Mouse (Mus musculus) heart, embryonic 15.5 days (tissue): ENCODE data around the gene Masp1. TPM values are rescaled to one million over a fixed set of nuclear protein-coding genes. Genes with fewer than 3 reads are reported as not detected.

Experiments
- ATAC-seq: fragments of 200-750 bp; cut with Nextera tagmentation; replicated peaks from 2 replicates; pipeline ENCODE4 v1.8.0; 2017; ENCODE audit warnings: low read depth, moderate TSS enrichment; ENCODE audit not compliant: insufficient number of reproducible peaks, insufficient read depth, low FRiP score
- H3K27ac ChIP-seq: fragments of 300-500 bp; sonication (generic); 2 replicates; pipeline ENCODE4 v1.5.1; 2015; ENCODE audit warnings: mild to moderate bottlenecking, inconsistent platforms
- H3K27me3 ChIP-seq: fragments of 300-500 bp; sonication (generic); 2 replicates; pipeline ENCODE4 v1.6.1; 2015; ENCODE audit warnings: inconsistent platforms
- H3K36me3 ChIP-seq: fragments of 300-500 bp; sonication (generic); 2 replicates; pipeline ENCODE4 v1.6.1; 2015; ENCODE audit warnings: mild to moderate bottlenecking, inconsistent platforms
- H3K4me1 ChIP-seq: fragments of 300-500 bp; sonication (generic); replicated peaks from 2 replicates; pipeline ENCODE4 v1.6.1; 2015; ENCODE audit warnings: inconsistent platforms
- H3K4me2 ChIP-seq: fragments of 300-500 bp; sonication (generic); 2 replicates; pipeline ENCODE4 v1.6.1; 2015; ENCODE audit warnings: inconsistent platforms, mild to moderate bottlenecking, moderate library complexity
- H3K4me3 ChIP-seq: fragments of 300-500 bp; sonication (generic); 2 replicates; pipeline ENCODE4 v1.5.1; 2015; ENCODE audit warnings: mild to moderate bottlenecking, inconsistent platforms
- H3K9ac ChIP-seq: fragments of 300-500 bp; sonication (generic); 2 replicates; pipeline ENCODE4 v1.6.1; 2015; ENCODE audit warnings: mild to moderate bottlenecking, inconsistent platforms
- H3K9me3 ChIP-seq: fragments of 300-500 bp; sonication (generic); replicated peaks from 2 replicates; pipeline ENCODE4 v1.6.1; 2016; ENCODE audit warnings: inconsistent platforms
- WGBS: fragments of 180-500 bp; shearing (Covaris S2); methylation state at CpG from one replicate; pipeline ENCODE4 v1.1.7; 2015; ENCODE audit warnings: mixed read lengths; 5-methylcytosine and 5-hydroxymethylcytosine counted together
- polyA plus RNA-seq: library from polyadenylated mRNA; unstranded; fragments of >200 nt; fragmentation: Nextera tagmentation; extraction: Ambion mirVana; gene quantifications from 2 replicates; pipeline ENCODE4 v1.2.1, GENCODE M21; 2015

Masp1 gene
- polyA plus RNA-seq: 13.1 and 14.0 TPM in 2 replicates

DNA sequence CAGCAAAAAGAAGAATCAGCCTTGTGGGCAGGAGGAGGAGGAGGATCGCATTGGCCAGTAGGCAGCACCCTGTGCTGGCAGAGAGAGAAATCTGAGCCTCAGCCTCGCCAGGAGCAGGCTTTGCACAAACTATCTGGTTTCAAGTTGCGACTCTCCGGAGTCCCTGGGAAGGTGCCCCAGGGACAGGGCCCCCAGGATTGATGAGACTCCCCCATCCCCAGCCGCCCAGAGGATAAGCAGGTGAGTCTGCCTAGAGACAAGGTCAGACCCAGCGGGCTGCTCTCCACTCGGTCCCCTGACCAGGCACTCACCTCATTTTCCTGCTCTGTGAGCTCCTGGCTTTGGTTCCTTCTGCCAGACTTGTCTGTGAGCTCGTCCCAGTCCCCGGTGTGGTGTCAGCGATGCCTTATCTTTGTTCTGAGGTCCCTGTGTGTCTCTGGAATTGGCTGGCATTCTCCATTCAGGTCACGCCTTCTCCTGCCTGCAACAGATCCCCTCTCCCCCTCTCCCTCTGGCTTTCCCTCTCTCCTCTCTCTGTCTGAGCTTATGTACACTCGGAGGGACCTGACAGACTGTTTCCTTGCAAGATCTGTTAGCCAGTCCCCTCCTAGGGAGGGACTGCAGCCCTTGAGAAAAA is at the start of gene Masp1, which contains the start of gene Rtp4:
Masp1 (minus strand) TSS at position 581 of the 637 bp plus-strand sequence.
Rtp4 (plus strand) TSS at position 57 of the 637 bp plus-strand sequence.
- WGBS: 4% methylated on average over 12 of the region's 12 CpGs
- H3K36me3 ChIP-seq: no peaks in the 10 kb centered on the region
- H3K4me3 ChIP-seq: peak within 1 kb of the TSS; percentile 55
- H3K27ac ChIP-seq: peak within 1 kb of the TSS; percentile 89
- peak; percentile 47; the same call in 1 of the 2 replicates for ATAC-seq
- H3K27me3 ChIP-seq: no peaks in the 10 kb centered on the region
- peaks cover 71% of the 10 kb centered on the region for H3K4me1 ChIP-seq
- H3K9me3 ChIP-seq: no peaks in the 10 kb centered on the region
- H3K4me2 ChIP-seq: peak within 1 kb of the TSS; percentile 67
- peak within 1 kb of the TSS; percentile 65 for H3K9ac ChIP-seq

- H3K9me3 ChIP-seq: no peaks in the 10 kb centered on the region
- no peak overlapping the region for H3K27ac ChIP-seq
- no peak overlapping the region for H3K4me3 ChIP-seq
Observed at GRCm38 (mm10) chr16:23568369-23568958, 47.8 kb upstream of the Masp1 start.

DNA sequence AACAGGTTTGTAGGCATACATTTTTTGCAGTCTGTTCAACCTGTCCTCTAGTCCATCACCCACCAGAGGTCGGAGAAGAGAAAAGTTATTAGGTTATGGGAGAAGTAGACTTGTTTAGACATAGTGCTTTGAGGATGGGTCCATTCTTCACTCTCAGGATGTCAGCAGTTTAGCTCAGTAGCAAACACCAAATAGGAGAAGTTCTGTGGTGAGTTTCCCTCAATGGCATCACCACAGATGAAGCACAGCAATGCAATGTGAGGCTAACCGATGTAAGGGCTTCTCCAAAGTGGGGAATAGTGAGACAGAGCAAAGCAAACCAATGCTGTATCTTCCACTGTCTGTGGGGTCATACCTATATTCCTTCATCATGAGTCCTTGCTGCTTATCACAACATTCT is 37.1 kb upstream of the Masp1 start:
- no peak for ATAC-seq
- Histone ChIP-seq H3K4me1 (no peaks in the 10 kb centered on the region), H3K4me2 (no peak overlapping the region), H3K4me3 (no peak overlapping the region), H3K9ac (no peak overlapping the region), H3K27me3 (no peaks in the 10 kb centered on the region), H3K27ac (no peak overlapping the region), H3K36me3 (no peaks in the 10 kb centered on the region), H3K9me3 (no peaks in the 10 kb centered on the region)
- WGBS: 79% methylated on average over 2 of the region's 2 CpGs

More at GRCm38 (mm10) chr16:23568369-23568958, 47.8 kb upstream of the Masp1 start:
- Histone ChIP-seq H3K27me3 (no peaks in the 10 kb centered on the region), H3K4me2 (no peak overlapping the region), H3K36me3 (no peaks in the 10 kb centered on the region), H3K9ac (no peak overlapping the region), H3K4me1 (no peaks in the 10 kb centered on the region)
- no peak for ATAC-seq
- WGBS: 52% methylated on average over 4 of the region's 4 CpGs

GRCm38 (mm10) chr16:23557195-23557594 is 36.6 kb upstream of the Masp1 start:
- WGBS: 80% methylated on average over 5 of the region's 5 CpGs
- Histone ChIP-seq H3K9ac (no peak overlapping the region), H3K4me2 (no peak overlapping the region), H3K9me3 (no peaks in the 10 kb centered on the region), H3K36me3 (no peaks in the 10 kb centered on the region), H3K27ac (no peak overlapping the region), H3K4me1 (no peaks in the 10 kb centered on the region), H3K27me3 (no peaks in the 10 kb centered on the region), H3K4me3 (no peak overlapping the region)
- ATAC-seq: no peak

DNA sequence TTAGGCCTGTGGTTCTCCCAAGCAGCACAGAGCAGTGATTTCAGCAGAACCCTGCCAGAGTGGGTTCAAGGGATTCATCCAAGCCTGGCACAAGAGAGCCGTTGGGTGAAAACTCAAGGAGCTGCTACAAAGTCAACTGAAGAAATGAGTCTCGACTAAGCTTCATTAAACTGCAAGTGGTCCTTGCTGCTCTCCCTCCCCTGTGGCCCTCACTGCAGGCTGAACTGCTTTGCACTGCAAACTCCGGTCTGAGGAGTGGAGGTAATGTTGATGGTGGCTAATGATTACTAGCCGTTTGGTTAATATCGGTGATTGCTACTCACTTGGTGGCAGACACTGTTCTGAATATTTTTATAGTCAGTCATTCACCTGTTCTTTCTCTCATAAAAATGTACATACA is 34.1 kb upstream of the Masp1 start:
- Histone ChIP-seq H3K4me3 (no peak overlapping the region), H3K27ac (no peak overlapping the region), H3K9me3 (no peaks in the 10 kb centered on the region), H3K4me2 (no peak overlapping the region), H3K27me3 (no peaks in the 10 kb centered on the region), H3K4me1 (no peaks in the 10 kb centered on the region), H3K9ac (no peak overlapping the region), H3K36me3 (no peaks in the 10 kb centered on the region)
- ATAC-seq: no peak
- 87% methylated on average over 5 of the region's 5 CpGs for WGBS

GRCm38 (mm10) chr16:23550981-23551582 is 30.5 kb upstream of the Masp1 start:
- Histone ChIP-seq H3K4me1 (no peaks in the 10 kb centered on the region), H3K36me3 (no peaks in the 10 kb centered on the region), H3K9ac (no peak overlapping the region), H3K9me3 (no peaks in the 10 kb centered on the region), H3K4me3 (no peak overlapping the region), H3K27ac (no peak overlapping the region), H3K27me3 (no peaks in the 10 kb centered on the region), H3K4me2 (no peak overlapping the region)
- ATAC-seq: no peak
- WGBS: 83% methylated on average over 18 of the region's 18 CpGs

GRCm38 (mm10) chr16:23550346-23550980 is 29.8 kb upstream of the Masp1 start:
- H3K27me3 ChIP-seq: no peaks in the 10 kb centered on the region
- no peak overlapping the region for H3K4me2 ChIP-seq
- no peaks in the 10 kb centered on the region for H3K4me1 ChIP-seq
- H3K4me3 ChIP-seq: no peak overlapping the region
- H3K9me3 ChIP-seq: no peaks in the 10 kb centered on the region
- no peak overlapping the region for H3K9ac ChIP-seq
- no peak overlapping the region for H3K27ac ChIP-seq
- WGBS: 40% methylated on average over 8 of the region's 8 CpGs
- no peaks in the 10 kb centered on the region for H3K36me3 ChIP-seq
- no peak for ATAC-seq

GRCm38 (mm10) chr16:23547783-23548182 is 27.2 kb upstream of the Masp1 start:
- Histone ChIP-seq H3K4me3 (no peak overlapping the region), H3K9ac (no peak overlapping the region), H3K4me1 (no peaks in the 10 kb centered on the region), H3K27ac (no peak overlapping the region), H3K36me3 (no peaks in the 10 kb centered on the region), H3K9me3 (no peaks in the 10 kb centered on the region), H3K4me2 (no peak overlapping the region), H3K27me3 (no peaks in the 10 kb centered on the region; the same call in 1 of the 2 replicates)
- no peak for ATAC-seq
- WGBS: 88% methylated on average over 4 of the region's 4 CpGs

DNA sequence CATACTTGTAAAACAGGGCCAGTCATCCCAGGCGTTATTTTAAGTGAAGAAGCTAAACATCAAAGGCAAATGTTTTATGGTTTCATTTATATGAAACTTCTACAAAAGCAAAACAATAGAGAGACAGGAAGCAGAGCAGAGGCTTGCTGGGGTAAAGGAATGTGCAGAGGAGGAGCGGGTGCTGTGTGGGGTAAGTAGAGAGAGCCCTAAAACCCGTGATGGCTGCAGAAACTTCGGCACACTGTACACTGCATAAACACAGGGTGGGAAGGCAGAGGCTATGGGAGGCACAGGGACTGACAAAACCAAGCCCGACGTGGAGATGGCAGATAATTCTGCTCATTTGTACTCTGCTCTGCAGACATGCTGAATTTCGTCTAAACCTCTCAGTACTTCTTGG is 23.7 kb upstream of the Masp1 start:
- Histone ChIP-seq H3K4me3 (no peak overlapping the region), H3K9me3 (no peaks in the 10 kb centered on the region), H3K4me1 (no peaks in the 10 kb centered on the region), H3K36me3 (no peaks in the 10 kb centered on the region), H3K27ac (no peak overlapping the region), H3K4me2 (no peak overlapping the region), H3K9ac (no peak overlapping the region), H3K27me3 (no peaks in the 10 kb centered on the region; the same call in 1 of the 2 replicates)
- 58% methylated on average over 7 of the region's 7 CpGs for whole genome bisulfite sequencing
- ATAC-seq: no peak

DNA sequence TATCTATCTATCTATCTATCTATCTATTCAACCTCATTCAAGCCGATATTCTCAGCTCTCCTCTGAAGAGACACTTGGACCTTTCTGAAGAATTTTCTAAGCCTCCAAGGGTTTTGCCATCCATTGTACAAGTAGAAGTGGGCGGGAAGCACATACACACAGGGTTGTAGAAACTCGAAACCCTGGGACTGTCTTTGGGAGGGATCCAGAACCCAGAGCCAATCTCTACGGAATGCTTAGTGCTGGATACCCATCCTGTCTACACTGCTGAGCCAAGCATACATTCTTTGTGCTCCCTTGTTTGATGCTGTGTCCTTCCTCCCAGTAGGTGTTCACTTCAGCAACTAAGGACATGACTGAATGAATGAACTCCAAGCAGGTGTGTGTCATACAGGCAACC is 22.3 kb upstream of the Masp1 start:
- no peaks in the 10 kb centered on the region for H3K9me3 ChIP-seq
- 59% methylated on average over 4 of the region's 4 CpGs for WGBS
- H3K27ac ChIP-seq: no peak overlapping the region
- H3K9ac ChIP-seq: no peak overlapping the region
- no peak for ATAC-seq
- no peaks in the 10 kb centered on the region for H3K4me1 ChIP-seq
- H3K27me3 ChIP-seq: no peaks in the 10 kb centered on the region; the same call in 1 of the 2 replicates
- no peak overlapping the region for H3K4me2 ChIP-seq
- no peaks in the 10 kb centered on the region for H3K36me3 ChIP-seq
- H3K4me3 ChIP-seq: no peak overlapping the region

- 45% methylated on average over 4 of the region's 4 CpGs for WGBS
- ATAC-seq: no peak
- no peak overlapping the region for H3K9ac ChIP-seq
Observed at GRCm38 (mm10) chr16:23541046-23541445, 20.4 kb upstream of the Masp1 start.

More at GRCm38 (mm10) chr16:23541046-23541445, 20.4 kb upstream of the Masp1 start:
- no peak overlapping the region for H3K4me3 ChIP-seq
- no peaks in the 10 kb centered on the region; the same call in 1 of the 2 replicates for H3K27me3 ChIP-seq
- H3K27ac ChIP-seq: no peak overlapping the region
- no peaks in the 10 kb centered on the region for H3K36me3 ChIP-seq
- no peaks in the 10 kb centered on the region for H3K9me3 ChIP-seq
- no peak overlapping the region for H3K4me2 ChIP-seq
- no peaks in the 10 kb centered on the region for H3K4me1 ChIP-seq
